Mouse (Mus musculus): Measurements from ENCODE around the gene Cd33.

Gene Cd33

DNA sequence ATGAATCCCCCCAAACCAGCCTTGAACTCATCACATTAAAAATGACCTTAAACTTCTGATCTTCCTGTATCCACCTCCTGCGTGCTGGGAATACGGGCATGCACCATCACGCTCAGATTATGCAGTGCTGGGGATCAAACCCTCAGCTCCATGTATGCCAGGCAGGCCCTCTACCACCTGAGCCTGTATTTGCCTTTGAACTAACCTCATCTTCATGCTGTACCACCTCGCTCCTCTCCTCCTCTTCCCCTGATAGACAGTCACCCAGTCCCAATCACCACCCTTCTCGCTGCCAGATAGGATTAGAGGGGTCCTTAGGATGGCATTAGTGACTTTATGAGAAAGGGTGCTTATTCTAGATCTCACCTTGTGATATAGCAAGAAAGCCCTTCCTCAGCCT is 29.2 kb downstream of the Cd33 start:
- no peak for DNase-seq (ENCODE audit: low spot score in 2 of 2)

DNA sequence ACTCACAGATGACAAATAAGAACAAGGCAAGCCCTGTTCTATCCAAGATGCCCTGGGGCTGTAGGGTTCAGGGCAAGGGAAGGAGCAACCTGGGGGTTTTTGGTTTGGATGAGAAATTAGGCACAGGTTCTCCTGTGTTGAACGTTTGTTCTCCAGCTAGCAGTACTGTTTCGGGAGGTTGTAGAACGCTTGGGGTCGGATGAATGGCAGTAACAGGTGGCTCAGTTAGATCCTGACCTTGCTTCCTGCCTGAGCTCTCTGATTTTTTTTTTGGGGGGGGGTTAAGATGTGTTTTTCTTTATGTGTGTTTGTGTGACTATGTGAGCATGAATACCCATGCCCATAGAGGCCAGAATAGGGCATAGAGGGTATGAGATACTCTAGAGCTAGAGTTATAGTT is 31.7 kb downstream of the Cd33 start:
- DNase-seq (ENCODE audit: low spot score in 2 of 2) = no peak

DNA sequence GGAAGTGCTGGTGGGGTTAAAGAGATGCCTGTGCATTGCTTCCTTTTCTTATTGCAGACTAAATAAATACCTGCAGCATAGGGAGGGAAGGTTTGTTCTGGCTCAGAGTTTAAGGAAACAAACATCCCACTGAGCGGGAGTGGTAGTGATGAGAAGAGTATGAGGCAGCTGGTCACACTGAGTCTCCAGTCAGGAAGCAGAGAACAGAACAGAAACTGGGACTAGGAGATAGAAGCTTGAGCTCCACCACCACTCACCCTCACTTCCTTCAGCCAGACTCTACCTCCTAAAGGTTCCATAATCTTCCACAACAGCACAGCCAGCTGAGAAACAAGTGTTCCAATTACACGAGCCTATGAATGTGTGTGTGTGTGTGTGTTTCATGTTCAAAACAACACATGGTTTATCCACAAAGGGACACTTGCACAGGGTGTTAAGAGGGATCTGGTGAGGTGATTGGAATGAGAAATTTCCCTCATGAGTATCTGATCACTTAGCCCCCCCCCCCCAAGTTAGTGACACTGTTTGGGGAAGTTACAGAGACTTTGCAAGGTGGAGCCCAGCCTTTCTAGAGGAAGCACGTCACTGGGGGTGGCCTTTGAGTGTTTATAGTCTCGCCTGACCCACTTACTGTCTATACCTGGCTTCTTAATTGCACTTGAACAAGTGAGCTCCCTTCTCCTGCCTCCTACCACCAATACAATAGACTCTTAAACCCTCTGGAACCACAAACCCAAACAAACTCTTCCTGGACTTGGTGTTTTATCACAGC is 32.3 kb downstream of the Cd33 start:
- no peak for DNase-seq (ENCODE audit: low spot score in 2 of 2)

DNA sequence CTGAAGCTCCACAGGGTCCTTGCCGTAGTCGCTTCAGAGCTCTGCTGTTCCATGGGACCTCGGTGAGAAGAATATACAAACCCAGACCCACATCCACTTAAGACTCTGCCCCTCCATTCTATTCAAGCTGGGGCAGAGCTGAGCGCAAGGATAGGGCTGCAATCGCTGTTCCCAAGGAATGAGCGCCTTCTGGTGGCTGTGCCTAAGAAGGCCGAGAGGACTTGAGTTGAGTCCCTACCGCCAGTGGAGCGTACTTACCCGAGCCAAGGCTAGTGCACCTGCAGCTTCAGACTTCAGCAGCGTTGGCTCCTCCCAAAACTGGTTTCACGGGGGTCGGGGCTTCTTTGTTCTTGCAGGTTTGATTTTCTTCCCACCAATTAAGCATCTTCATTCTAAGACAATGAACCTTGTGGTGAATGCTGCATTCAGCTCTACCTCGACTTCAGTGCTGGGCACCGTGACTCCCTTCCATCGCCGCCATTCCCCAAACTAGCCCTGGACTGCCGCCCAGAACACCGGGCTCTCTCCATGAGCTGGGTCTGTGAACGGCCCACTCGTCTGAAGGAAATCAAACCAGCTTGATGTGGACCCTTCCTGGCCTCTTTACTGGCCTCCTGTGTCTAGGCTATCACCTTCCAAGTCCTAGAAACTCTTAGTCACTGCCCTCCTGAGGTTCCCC is 48.7 kb downstream of the Cd33 start:
- peak; percentile 69 to 79 for DNase-seq (ENCODE audit: low spot score in 2 of 2)

DNA sequence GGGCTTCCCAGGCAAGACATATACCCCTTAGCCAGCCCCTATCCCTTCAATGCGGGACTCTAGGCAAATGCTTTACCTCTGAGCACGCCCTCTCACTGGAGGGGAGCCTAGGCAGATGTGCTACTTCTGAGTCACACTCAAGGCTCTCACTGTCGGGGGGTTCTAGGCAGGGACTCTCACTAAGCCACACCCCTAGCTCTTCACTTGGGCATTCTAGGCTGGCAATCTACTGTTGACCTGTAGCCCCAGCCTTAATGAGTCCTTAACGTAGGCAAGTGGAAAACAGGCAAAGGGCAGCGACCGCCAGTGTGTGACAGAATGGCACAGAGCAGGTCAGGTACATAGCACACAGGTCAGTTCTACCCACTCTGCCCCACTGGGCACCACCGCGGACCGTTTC is 53.4 kb downstream of the Cd33 start:
- DNase-seq (ENCODE audit: low spot score in 2 of 2) = no peak

DNA sequence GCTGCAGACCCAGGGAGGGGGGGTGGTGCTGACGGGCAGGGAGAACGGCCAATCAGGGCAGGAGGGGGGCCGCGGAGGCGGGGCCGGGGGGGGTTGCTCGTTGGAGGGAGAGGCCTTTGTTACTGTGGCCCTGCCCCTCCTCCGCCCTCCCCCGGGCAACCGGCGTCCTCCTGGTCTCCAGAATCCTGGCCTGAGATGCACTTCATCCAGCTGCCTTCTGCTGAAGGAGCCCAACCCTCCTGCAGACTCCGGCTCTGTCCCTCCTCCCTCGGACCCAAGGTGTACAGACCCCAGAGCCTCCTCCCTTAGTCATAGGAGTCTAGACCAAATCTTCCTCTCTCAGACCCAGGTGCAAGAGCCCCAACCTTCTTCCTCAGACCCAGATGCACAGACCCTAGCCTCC is 54.0 kb downstream of the Cd33 start:
- peak; percentile 89 for DNase-seq (ENCODE audit: low spot score in 2 of 2)

DNA sequence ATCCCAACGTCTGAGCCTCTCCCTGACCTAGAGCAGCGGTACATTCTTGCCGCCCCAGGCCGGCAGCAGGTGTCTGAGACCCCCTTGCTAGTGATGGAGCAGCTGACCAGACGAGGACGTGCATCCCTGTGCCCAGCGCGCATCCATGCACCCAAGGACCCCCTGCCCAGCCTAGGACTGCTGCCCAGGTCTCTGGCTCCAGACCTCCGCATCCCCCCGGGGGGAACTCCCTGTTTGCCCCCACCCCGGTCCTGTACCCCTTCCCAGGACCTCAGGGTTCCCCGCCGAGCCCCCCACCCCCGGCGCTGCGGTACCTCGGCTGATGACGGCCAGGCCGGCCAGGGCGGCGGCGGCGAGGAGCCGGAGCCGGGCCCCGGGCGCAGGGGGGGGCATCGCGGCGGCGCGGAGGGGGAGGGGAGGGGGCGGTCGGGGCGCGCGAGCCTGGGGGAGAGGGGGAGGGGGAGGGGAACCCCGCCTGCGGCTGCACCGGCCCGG is 54.5 kb downstream of the Cd33 start, which contains the start of gene Iglon5:
Gene Iglon5, minus strand, starts transcription at position 445 of the 495 bp plus-strand sequence.
- peak in 1 of 2 experiments; percentile 56 for DNase-seq (ENCODE audit: low spot score in 2 of 2)

DNA sequence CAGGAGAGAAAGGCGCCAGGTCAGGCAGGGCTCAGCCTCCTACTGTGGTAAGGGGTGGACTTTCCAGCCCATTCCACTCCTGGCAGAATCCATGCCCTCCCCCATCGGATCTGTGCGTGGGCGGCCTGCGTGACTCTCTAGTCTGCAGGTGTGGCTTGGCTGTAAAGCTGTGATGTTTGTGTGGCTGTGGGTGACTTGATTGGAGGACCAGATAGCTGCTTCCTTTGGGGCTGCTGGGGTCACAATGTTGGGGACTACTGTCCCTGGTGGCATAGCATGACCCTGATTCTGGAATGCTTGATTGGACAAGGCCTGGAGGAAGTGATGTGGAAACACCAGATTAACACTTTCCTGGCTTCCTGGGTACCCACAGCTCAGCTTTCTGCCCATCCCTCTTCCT is 55.6 kb downstream of the Cd33 start:
- peak in 1 of 2 experiments; percentile 62 for DNase-seq (ENCODE audit: low spot score in 2 of 2)

DNA sequence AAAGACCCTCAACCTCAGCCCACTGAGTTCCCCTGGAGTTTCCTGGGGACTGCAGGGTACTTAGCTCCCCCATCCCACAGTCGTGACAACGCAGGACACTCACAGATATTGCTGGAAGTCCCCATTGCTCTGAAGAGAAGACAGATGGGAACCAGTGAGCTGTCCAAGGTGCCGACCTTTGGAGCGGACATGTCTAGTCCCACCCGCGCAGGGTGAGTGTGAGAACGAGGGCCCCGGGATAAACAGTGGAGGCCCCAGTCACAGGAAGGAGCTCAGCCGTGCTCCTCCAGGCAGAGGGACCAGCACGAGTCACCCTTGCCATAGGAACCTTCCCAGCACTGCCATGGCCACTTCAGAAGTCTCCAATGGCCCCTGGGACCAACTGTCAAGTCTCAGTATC is 61.0 kb downstream of the Cd33 start:
- no peak for DNase-seq (ENCODE audit: low spot score in 2 of 2)

DNA sequence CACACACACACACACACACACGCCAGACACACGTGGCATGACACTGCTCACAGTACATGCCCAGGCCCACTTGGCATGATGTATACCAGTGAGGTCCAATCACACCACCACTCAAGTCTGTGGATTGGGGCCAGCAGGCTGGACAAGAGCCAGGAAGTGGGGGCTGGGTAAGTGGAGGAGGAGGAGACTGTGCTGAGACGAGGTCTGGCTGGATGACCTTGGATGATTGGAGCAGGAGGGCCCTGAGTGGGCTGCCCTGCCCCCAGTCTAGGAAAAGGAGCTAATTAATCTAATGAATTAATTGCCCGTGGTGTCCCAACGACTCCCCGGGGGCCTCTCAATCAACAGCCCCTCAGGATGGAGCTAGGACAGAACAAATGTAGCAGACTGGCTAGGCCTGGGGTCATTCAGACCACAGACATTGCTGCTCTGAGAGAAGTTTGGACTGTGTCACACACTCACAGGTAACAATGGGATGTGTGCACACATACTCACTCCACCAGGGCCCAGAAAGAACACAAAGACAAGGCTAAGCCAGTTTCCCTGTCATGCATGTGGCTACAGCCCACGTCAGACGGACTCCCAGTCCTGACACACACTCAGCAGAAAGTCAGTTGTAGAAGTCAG is 62.0 kb downstream of the Cd33 start:
- peak; percentile 68 to 72 for DNase-seq (ENCODE audit: low spot score in 2 of 2)

DNA sequence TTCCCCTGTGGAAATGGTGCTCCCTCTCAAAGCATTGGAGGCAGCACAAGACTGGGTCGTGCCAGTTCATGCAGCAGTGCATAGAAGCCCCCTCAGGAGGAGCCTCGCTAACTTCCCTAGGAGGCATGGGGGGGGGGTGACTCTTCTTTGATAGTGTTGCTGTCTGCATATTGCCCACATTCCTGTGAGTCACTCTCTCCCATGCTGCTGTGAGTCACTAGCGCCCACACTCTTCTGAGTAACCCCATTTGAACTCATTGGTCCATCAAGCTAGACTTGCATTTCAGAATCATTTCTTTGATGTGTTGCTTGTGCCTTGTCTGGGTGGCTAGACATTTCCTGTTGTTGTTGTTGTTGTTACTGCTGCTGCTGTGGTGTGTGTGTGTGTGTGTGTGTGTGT is 63.0 kb downstream of the Cd33 start:
- DNase-seq (ENCODE audit: low spot score in 2 of 2) = peak in 1 of 2 experiments; percentile 72

DNA sequence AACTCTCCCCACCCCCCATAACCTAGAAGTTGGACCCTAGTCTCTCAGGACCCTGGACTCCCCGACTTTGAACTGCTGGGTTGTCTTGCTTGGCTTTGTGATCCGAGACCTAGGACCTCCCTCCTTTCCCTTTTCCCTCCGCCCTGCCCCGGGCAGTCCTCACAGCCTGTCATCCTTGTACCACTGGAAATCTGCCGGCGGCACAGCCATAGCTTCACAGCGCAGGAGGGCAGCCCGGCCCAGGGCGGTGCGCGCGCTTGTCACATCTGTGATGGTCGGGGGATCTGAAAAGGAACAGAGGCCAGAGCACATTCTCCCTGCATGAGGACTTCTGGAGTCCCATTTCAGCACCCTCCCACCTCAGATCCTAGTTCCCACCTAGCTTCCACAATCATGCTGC is 67.9 kb downstream of the Cd33 start:
- DNase-seq (ENCODE audit: low spot score in 2 of 2) = no peak

DNA sequence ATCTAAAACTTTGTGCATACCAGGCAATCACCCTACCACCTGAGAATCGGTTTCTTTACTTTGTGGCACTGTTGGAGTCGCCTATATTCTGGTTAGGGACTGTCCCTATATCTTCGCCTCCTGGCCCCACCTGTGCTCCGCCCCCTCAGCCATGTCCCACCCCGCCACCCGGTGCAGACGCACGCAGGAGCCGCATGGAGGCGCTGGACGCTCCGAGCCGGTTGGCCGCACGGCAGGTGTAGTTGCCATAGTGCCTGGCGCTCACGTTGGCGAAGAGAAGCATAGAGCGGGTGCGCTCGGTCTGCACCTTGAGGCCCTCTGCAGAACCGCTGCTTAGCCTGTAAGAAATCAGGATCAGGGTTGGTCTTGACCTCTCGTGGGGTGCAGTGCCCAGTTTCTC is 68.5 kb downstream of the Cd33 start:
- no peak for DNase-seq (ENCODE audit: low spot score in 2 of 2)
